Mouse (Mus musculus): ENCODE data around the gene Tmem222. TPM values are rescaled to one million over a fixed set of nuclear protein-coding genes. Genes with fewer than 3 reads are reported as not detected.

Tmem222 gene
- polyA plus RNA-seq, 1 experiment = 66.9 TPM

DNA sequence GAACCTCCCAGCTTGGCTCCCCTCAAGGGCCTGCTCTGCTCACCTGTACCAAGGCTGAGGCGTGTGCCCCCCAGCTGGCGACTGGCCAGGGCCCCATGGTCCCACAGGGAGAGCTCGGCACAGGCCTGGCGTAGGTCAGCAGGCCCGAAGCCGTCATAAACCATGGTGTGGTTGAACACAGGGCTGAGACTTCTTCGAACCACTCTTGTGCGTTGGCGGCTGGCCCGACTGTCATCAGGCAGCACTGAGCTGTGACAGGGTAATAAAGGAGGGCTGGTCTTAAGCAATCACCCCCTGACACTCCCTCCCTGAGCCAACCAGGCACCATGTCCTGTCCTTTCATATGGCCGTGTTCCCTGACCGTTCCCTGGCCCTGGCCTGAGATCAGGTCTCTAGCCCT, 24.2 kb downstream of the Tmem222 start:
- Histone ChIP-seq H3K36me3 (ENCODE audit: control insufficient read depth, insufficient read depth) (no peaks in the 10 kb centered on the region), H3ac (ENCODE audit: control insufficient read depth, insufficient read length) (no peak overlapping the region), H3K27me3 (ENCODE audit: control insufficient read depth, insufficient read depth, insufficient read length) (peaks cover 13% of the 10 kb centered on the region), H3K4me2 (ENCODE audit: low read depth) (no peak overlapping the region), H3K4me3 (no peak overlapping the region), H3K79me2 (ENCODE audit: control insufficient read depth, insufficient read depth) (no peaks in the 10 kb centered on the region)
- TF ChIP-seq POLR2A (IDR thresholded peaks at IDR 0.05; ENCODE audit: insufficient read length, low read depth) (no peak), USF1 (IDR thresholded peaks at IDR 0.05; ENCODE audit: low read depth) (no peak), TCF12 (IDR thresholded peaks at IDR 0.05; ENCODE audit: insufficient read depth, poor library complexity, severe bottlenecking) (no peak), SRF (IDR thresholded peaks at IDR 0.05; ENCODE audit: control insufficient read depth, insufficient read length, low read depth) (no peak), MYOD1 (IDR thresholded peaks at IDR 0.05; ENCODE audit: control insufficient read depth in 1 of 3, insufficient read length in 2 of 3, low read depth in 2 of 3) (no peak), TCF3 (IDR thresholded peaks at IDR 0.05; ENCODE audit: insufficient read length, low read depth) (no peak), MAX (IDR thresholded peaks at IDR 0.05; ENCODE audit: low read depth) (no peak)

DNA sequence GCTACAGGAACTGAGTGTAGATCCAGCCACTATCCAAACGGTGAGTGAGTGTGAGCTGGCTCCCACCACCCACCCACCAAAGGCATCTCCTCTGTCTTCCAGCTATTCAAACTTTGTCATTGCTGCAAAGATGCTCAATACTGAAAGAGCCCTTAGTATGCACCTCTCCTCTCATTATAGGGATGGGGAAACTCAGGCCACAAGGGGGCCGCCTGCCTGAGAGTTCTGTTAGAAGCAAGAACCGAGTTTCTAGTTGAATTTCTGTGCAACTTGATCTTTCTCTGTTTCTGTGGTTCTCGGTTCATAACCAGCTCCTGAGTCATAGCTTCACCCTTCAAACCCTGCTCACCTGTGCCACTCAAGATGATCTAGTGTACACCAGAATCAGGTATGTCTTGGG, 25.5 kb downstream of the Tmem222 start:
- Histone ChIP-seq H3K79me2 (ENCODE audit: control insufficient read depth, insufficient read depth) (no peaks in the 10 kb centered on the region), H3ac (ENCODE audit: control insufficient read depth, insufficient read length) (no peak overlapping the region), H3K36me3 (ENCODE audit: control insufficient read depth, insufficient read depth) (no peaks in the 10 kb centered on the region), H3K4me2 (ENCODE audit: low read depth) (no peak overlapping the region), H3K27me3 (ENCODE audit: control insufficient read depth, insufficient read depth, insufficient read length) (peaks cover 8% of the 10 kb centered on the region), H3K4me3 (no peak overlapping the region)
- TF ChIP-seq MYOG (IDR thresholded peaks at IDR 0.05; ENCODE audit: control insufficient read depth in 1 of 3, insufficient read depth in 1 of 3, insufficient read length in 2 of 3, low read depth in 2 of 3) (no peak), TCF3 (IDR thresholded peaks at IDR 0.05; ENCODE audit: insufficient read length, low read depth) (no peak), CEBPB (IDR thresholded peaks at IDR 0.05; ENCODE audit: insufficient read depth, poor library complexity, severe bottlenecking) (no peak), POLR2AphosphoS2 (IDR thresholded peaks at IDR 0.05; ENCODE audit: insufficient read length, low read depth) (no peak), MYOD1 (IDR thresholded peaks at IDR 0.05; ENCODE audit: control insufficient read depth in 1 of 3, insufficient read length in 2 of 3, low read depth in 2 of 3) (no peak), TCF12 (IDR thresholded peaks at IDR 0.05; ENCODE audit: insufficient read depth, poor library complexity, severe bottlenecking) (no peak), REST (IDR thresholded peaks at IDR 0.05; ENCODE audit: insufficient read depth, insufficient read length) (no peak), POLR2A (IDR thresholded peaks at IDR 0.05; ENCODE audit: insufficient read length, low read depth) (no peak), E2F4 (IDR thresholded peaks at IDR 0.05; ENCODE audit: insufficient read depth) (no peak), MAX (IDR thresholded peaks at IDR 0.05; ENCODE audit: low read depth) (no peak), USF1 (IDR thresholded peaks at IDR 0.05; ENCODE audit: low read depth) (no peak), SRF (IDR thresholded peaks at IDR 0.05; ENCODE audit: control insufficient read depth, insufficient read length, low read depth) (no peak)

DNA sequence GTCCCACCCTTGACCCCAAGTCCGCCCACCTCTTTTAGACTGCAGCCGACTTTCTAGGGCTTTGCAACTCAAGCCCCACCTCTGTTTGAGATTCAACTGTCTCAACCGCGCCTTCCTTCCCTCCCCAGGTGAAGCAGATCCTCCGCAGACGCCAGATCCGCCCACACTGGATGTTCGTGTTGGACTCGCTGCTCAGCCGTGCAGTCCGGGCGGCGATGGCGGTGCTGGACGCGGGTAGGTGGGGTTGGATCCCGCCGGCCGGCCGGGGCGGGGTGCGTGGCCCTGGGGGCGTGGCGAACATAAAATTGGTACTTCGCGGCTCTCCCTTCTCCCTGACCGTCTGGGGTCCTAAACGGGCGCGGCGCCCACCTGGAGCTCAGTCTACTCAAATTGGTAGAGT, 26.4 kb downstream of the Tmem222 start:
- H3K36me3 ChIP-seq (ENCODE audit: control insufficient read depth, insufficient read depth) = no peaks in the 10 kb centered on the region
- peaks cover 6% of the 10 kb centered on the region for H3K27me3 ChIP-seq (ENCODE audit: control insufficient read depth, insufficient read depth, insufficient read length)
- H3K4me2 ChIP-seq (ENCODE audit: low read depth) = no peak overlapping the region
- TF ChIP-seq TCF12 (IDR thresholded peaks at IDR 0.05; ENCODE audit: insufficient read depth, poor library complexity, severe bottlenecking) = no peak
- no peak for TF ChIP-seq MYOD1 (IDR thresholded peaks at IDR 0.05; ENCODE audit: control insufficient read depth in 1 of 3, insufficient read length in 2 of 3, low read depth in 2 of 3)
- no peak for TF ChIP-seq POLR2A (IDR thresholded peaks at IDR 0.05; ENCODE audit: insufficient read length, low read depth)
- TF ChIP-seq MYOG (IDR thresholded peaks at IDR 0.05; ENCODE audit: control insufficient read depth in 1 of 3, insufficient read depth in 1 of 3, insufficient read length in 2 of 3, low read depth in 2 of 3) = no peak
- no peak for TF ChIP-seq SRF (IDR thresholded peaks at IDR 0.05; ENCODE audit: control insufficient read depth, insufficient read length, low read depth)
- no peak for TF ChIP-seq E2F4 (IDR thresholded peaks at IDR 0.05; ENCODE audit: insufficient read depth)
- TF ChIP-seq MAX (IDR thresholded peaks at IDR 0.05; ENCODE audit: low read depth) = no peak
- no peak for TF ChIP-seq TCF3 (IDR thresholded peaks at IDR 0.05; ENCODE audit: insufficient read length, low read depth)
- TF ChIP-seq CEBPB (IDR thresholded peaks at IDR 0.05; ENCODE audit: insufficient read depth, poor library complexity, severe bottlenecking) = no peak
- TF ChIP-seq REST (IDR thresholded peaks at IDR 0.05; ENCODE audit: insufficient read depth, insufficient read length) = no peak
- no peak for TF ChIP-seq POLR2AphosphoS2 (IDR thresholded peaks at IDR 0.05; ENCODE audit: insufficient read length, low read depth)
- no peak for TF ChIP-seq USF1 (IDR thresholded peaks at IDR 0.05; ENCODE audit: low read depth)
- no peaks in the 10 kb centered on the region for H3K79me2 ChIP-seq (ENCODE audit: control insufficient read depth, insufficient read depth)
- H3ac ChIP-seq (ENCODE audit: control insufficient read depth, insufficient read length) = no peak overlapping the region
- H3K4me3 ChIP-seq = no peak overlapping the region

DNA sequence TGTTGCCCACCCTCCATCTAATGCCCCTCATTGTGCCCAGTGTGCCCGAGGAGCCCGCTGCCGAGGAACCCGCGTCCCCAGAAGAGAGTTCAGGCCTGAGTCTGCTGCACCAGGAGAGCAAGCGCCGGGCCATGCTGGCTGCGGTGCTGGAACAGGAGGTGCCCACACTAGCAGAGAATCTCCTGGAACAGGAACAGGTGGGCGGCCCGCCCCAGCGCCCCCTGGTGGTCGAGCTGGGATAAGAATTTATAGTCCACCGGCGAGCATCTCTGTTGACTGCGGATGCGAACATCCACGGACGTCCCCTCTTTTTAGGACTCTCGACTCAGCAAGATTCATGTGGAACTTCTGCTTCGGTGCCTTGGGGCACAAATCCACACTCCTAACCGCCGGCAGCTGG, 27.0 kb downstream of the Tmem222 start:
- Histone ChIP-seq H3K79me2 (ENCODE audit: control insufficient read depth, insufficient read depth) (no peaks in the 10 kb centered on the region), H3K27me3 (ENCODE audit: control insufficient read depth, insufficient read depth, insufficient read length) (peaks cover 4% of the 10 kb centered on the region), H3K4me3 (no peak overlapping the region), H3K36me3 (ENCODE audit: control insufficient read depth, insufficient read depth) (no peaks in the 10 kb centered on the region), H3ac (ENCODE audit: control insufficient read depth, insufficient read length) (no peak overlapping the region), H3K4me2 (ENCODE audit: low read depth) (no peak overlapping the region)
- TF ChIP-seq TCF3 (IDR thresholded peaks at IDR 0.05; ENCODE audit: insufficient read length, low read depth) = no peak
- peak in 2 of 3 experiments; percentile 57 to 80 for TF ChIP-seq MYOD1 (IDR thresholded peaks at IDR 0.05; ENCODE audit: control insufficient read depth in 1 of 3, insufficient read length in 2 of 3, low read depth in 2 of 3)
- no peak for TF ChIP-seq USF1 (IDR thresholded peaks at IDR 0.05; ENCODE audit: low read depth)
- peak in 2 of 3 experiments; percentile 32 to 78 for TF ChIP-seq MYOG (IDR thresholded peaks at IDR 0.05; ENCODE audit: control insufficient read depth in 1 of 3, insufficient read depth in 1 of 3, insufficient read length in 2 of 3, low read depth in 2 of 3)
- no peak for TF ChIP-seq REST (IDR thresholded peaks at IDR 0.05; ENCODE audit: insufficient read depth, insufficient read length)
- TF ChIP-seq SRF (IDR thresholded peaks at IDR 0.05; ENCODE audit: control insufficient read depth, insufficient read length, low read depth) = no peak
- no peak for TF ChIP-seq MAX (IDR thresholded peaks at IDR 0.05; ENCODE audit: low read depth)
- TF ChIP-seq POLR2AphosphoS2 (IDR thresholded peaks at IDR 0.05; ENCODE audit: insufficient read length, low read depth) = no peak
- TF ChIP-seq POLR2A (IDR thresholded peaks at IDR 0.05; ENCODE audit: insufficient read length, low read depth) = no peak
- TF ChIP-seq CEBPB (IDR thresholded peaks at IDR 0.05; ENCODE audit: insufficient read depth, poor library complexity, severe bottlenecking) = no peak
- no peak for TF ChIP-seq TCF12 (IDR thresholded peaks at IDR 0.05; ENCODE audit: insufficient read depth, poor library complexity, severe bottlenecking)
- no peak for TF ChIP-seq E2F4 (IDR thresholded peaks at IDR 0.05; ENCODE audit: insufficient read depth)
